Mouse (Mus musculus): ENCODE measurements around the gene Gm8251.

GRCm38 (mm10) chr1:44019934-44020333, 41.8 kb downstream of the Gm8251 start, which contains the start of gene Mettl21c:
- TF ChIP-seq POLR2A (IDR thresholded peaks at IDR 0.05; ENCODE audit: insufficient read depth, low read depth, low read length) (no peak), CTCF (IDR thresholded peaks at IDR 0.05) (no peak), EP300 (IDR thresholded peaks at IDR 0.05; ENCODE audit: insufficient read depth, low read depth, low read length) (no peak)
